Mouse (Mus musculus): ENCODE results near the gene Pwwp2b.

Gene Pwwp2b

GRCm38 (mm10) chr7:139226416-139226815, 21.9 kb upstream of the Pwwp2b start:
- no peak for DNase-seq

DNA sequence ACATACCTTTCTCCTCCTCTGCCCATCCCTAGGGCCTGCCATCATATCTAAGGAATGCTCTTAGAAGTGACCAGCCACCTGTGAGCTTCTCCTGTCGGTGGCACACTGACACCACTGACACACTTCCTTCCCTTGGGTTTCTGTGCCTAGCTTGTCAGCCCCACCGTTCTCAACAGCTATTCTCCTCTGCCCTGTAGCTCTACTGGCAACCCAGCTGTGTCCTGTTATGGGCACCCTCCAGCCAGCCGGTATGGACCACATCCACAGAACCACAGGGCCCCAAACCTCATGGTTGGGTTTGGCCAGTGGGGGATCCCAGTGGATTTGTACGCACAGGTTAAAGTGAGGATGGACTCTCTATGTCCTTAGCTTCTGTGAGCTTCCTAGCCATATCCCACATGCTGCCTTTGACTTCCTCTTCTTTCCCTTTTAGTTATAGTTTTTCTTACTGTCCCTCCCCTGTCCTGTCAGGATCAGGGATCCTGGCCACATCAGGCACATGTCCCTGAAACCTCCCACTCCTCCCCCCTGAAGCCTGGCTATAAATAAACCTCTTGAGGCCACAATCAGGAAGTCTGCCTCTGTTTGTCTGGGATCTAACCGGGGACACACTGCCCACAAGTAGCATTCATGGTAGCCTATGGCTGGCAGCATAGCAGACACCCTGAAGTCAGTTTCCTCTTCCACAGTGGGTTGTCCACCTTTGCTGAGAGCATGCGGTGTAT, 19.7 kb upstream of the Pwwp2b start:
- no peak for DNase-seq

- DNase-seq, result no peak
Observed at GRCm38 (mm10) chr7:139229837-139230236, 18.4 kb upstream of the Pwwp2b start.

- no peak for DNase-seq
Observed at GRCm38 (mm10) chr7:139230241-139230640, 18.0 kb upstream of the Pwwp2b start.

- DNase-seq, result peak; percentile 88
Observed at GRCm38 (mm10) chr7:139233714-139234113, 14.6 kb upstream of the Pwwp2b start.

DNA sequence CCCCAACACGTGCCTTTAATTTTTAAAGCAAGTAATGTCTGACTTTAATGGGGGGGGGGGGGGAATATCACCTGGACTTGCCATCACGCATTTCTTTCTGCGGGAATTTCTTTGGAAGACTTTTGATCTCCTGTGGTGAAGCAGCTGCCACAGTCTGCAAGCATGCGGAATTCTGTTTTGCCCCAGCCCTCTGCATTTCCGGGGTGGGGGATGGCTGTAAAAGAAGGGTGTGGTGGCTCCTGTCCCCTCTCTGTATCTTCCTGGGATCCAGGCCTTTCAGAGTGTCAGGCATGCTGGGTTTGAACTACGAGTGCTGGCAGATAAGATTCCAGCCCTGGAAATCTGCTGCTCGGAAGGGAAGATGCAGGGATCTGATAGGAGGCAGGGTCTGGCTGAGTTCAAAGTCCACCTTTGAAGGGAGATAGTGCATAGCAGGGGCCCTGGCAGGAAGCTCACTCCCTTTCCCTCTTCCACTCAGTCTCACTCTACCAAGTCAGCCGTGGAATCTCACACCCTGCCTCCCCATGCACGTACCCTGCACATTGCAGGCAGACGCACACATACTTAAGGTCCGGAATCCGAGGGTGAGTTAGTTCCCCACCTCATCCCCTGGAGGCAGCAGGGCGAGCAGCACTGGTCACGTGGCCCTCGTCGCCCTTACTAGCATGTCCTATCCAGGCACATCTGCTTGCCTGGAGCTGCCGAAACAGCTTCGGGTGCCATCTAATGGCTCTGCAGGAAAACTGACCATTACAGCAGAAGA, 13.7 kb upstream of the Pwwp2b start:
- DNase-seq, result no peak

GRCm38 (mm10) chr7:139235651-139236358, 12.5 kb upstream of the Pwwp2b start:
- no peak for DNase-seq

DNA sequence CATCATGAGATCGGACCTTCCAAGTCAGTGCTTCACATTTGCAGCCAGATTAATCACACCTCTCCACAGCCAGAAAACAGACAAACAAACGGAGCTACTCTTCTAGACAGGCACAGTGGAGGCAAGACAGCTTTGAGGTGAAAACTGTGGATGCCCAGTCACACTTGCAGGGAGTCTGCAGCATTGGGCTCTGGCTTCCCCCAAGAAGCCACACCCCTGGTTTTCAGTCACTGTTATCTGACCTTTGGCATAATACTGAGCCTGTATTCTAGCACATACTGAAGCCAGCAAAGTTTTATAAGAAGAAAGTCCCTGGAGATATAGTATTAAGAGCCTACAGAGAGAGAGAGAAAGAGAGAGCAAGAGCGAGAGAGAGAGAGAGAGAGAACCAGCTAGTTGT, 8.8 kb upstream of the Pwwp2b start:
- DNase-seq, result no peak

DNA sequence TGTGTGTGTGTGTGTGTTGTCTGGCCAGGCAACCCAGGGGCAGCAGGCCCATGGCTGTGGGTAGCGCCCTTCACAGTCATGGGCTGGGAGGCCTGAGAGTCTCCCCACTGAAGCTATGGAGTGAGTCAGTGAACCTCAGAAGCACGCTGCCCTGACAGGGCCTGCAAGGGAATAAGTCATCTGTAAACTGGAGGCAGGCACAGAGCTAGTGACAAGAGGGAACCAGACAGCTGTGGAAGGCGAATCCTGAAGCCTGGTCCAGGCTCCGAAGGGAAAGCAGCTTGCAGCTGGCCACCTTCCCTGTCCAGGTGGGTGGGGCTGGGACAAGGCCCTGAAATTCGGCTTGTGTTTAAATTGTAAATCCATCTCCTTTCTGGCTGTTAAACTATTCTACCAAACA, 2.2 kb upstream of the Pwwp2b start:
- peak; percentile 29 for DNase-seq

- peak; percentile 82 for DNase-seq
Observed at GRCm38 (mm10) chr7:139246931-139247880, 1.1 kb upstream of the Pwwp2b start.

DNA sequence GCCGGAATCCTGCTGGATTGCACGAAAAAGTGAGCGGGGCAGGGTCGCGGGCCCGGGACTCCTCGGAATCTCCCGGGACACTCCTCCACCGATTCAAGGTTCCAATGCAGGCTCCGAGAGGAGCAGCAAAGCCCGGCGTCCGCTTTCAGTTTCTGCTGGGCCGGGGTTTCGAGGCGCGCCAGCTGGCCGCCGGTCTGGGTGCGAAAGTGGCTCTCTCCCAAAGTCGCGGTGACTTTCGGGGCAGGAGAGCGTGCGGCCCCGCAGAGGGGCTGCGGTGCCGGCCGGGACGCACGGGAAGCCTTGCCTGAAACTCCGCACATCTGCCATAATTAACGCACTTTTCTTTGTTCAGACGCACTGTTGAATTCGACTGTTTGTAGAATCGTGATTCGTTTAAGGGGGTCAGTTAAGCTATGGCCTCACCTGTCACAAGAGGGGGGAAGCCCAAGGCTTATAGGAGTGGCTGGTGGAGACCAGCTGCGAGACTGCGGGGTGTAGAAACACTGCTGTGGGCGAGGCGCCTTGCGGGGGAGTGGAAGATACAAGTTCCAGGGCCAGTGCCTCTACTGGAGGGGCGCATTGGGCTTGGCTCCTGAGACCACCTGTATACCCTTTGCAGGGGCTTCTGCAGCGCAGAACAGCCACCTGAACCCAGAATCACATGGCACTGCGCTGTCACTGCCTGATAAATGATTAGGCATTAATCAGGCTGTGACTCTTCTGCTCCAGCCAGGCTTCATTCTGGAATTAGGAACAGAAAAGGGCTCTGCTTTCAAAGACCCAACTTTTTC, 528 bp downstream of the Pwwp2b start:
- DNase-seq, result peak; percentile 22

- DNase-seq, result peak; percentile 28
Observed at GRCm38 (mm10) chr7:139249406-139250210, 1.3 kb downstream of the Pwwp2b start.

DNA sequence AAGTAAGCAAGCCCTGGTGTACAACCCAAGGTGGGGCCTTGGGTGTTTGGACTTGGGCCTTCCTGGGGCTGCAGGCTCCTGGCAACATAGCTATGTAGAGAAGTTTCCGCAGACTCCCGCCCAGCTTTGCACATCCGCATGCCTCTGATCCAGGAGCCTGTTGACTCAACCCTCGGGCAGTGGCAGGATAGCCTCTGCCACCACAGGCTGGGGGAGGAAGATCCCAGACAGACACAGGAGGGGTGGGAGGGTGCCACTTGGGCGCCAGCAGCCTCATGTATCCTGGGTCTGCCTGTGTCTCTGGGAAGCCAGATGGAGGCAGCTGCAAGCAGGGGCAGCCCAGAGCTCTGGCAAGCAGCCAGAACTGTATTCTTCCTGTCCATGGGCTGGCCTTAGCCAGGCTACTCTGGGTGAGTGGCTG, 3.6 kb downstream of the Pwwp2b start:
- DNase-seq, result peak; percentile 37

DNA sequence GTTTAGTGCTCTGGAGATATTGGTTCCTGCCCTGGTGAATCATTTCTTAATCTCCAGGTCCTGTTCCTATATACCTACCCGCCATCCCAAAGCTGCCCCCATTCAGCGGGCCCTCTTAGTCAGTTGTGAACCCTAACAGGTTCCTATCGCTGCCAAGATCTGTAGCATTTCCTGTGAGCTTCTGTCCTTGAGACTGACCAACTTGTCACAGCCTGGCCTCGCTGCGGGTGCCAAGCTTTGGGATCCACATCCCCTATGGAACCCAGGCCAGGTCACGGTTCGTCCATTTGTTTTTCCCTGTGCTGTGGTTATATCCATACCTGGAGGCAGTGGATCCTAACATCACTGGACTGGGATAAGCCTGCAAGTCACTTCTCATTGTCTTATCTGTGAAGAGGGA, 4.3 kb downstream of the Pwwp2b start:
- no peak for DNase-seq

DNA sequence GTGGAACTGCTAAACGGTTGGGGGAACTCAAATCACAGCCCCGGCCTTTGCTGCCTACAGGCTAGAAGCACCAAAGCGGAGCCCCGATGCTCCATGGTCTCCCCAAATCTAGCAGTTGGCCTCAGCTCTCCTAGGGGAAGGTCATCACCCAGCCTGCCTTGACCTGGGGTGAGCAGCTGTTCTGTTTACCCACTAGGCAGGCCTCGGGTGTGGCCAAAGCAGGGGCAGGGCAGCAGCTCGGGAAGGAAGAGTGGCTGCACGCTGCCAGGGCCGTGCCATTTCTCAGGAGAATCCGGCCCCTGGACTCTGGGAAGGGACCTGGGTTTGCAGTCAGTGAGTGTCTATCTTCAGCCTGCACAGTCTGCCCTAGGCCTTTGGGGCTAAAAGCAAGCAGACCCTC, 4.7 kb downstream of the Pwwp2b start:
- DNase-seq, result no peak

DNA sequence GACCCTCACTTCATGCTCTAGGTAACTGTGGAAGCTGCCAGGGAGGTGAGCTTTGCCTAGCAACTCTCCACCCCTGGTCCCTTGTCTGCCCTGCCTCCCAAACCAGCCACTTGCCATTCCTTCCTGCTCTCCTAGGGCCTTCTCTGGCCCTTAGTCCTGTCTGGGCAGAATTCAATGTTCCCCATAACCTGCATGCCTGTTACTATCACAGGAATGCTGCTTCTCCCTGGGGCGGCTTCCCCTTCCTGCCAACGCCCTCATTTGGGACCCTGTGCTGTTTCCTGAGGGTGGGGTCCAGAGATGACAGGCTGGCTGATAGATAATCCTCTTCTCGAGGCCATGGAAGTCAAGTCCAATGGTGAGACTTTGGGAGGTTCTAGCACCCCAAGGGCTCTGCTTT, 5.2 kb downstream of the Pwwp2b start:
- no peak for DNase-seq

DNA sequence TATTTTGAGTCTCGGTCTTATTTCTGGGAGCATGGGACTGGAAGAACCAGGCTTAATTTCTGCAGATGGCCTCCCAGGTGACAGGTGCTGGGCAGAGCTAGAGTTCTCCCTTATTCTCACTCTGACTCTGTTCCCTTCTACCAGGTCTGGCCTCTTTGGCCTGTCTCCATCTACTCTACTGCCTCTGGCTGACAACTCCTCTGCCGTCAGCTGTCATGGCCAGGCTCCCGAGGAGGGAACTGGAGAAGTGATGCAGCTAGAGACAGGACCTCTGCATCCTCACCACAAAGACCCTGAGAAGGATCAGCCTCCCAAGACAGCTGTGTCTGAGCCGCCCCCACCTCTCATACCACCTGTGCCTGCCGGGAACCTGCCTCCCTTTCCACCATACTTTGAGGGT, 6.3 kb downstream of the Pwwp2b start:
- no peak for DNase-seq

DNA sequence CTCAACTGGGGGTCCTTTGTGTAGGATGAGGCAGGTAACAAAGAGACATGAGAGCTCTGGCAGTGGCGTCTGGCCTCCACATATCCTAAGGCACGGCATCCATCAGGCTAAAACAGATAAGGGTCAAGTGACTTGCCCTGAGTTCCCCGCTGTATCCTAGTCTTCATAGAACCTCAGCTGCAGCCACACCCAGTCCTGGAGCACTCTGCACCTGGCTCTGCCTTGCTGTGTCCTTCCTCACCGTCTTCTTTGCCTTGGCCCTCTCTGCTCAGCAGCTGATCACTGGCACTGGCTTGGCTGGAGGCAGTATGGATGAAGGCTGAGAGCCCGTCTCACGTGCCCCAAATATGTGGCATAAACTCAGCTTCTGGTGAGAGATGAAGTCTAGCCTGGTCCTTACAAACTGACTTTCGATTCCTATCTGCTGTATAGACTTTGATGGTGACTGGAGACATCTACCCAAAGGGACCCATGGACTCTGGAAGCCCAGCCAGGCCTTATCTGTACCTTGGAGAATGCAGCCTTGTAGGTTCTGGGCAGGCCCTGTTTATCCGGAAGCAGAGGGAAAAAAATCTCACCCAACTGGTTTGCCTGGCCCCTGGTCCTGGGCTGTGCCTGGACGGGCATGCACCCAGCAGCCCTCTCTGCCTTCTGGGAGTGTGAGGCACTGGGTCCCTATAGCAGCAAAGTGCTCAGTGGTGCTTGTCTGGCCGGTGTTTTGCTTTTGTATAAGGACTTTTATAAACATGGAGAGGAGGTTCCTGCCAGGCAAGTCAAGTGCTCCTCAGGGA, 9.7 kb downstream of the Pwwp2b start:
- DNase-seq, result no peak

DNA sequence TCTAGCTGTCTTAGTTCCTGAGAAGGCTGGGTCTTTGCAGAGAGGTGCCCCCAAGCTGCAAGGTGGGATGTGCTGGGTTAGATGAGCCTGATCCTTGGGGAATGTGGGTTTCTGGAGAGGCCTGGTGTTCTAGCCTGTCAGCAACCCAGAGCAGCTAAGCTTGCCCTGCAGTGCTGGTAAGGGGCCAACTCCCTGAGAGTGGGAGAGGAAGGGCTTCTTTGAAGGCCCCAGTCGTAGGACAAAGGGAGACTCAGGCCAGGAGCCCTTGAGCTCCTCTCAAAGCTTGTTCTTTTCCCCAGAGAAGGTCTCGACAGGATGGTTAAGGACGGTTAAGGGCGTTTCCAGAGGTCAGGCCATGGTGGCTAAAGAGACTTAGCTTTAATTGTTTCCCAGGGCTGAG, 16.1 kb downstream of the Pwwp2b start:
- DNase-seq, result no peak

GRCm38 (mm10) chr7:139265634-139266033, 17.4 kb downstream of the Pwwp2b start:
- DNase-seq, result no peak

Measured in layer of hippocampus, adult 9-11 months (tissue).